Mouse (Mus musculus) limb, embryonic 14.5 days (tissue): ENCODE measurements around the gene Rnf144b. TPM values are rescaled to one million over a fixed set of nuclear protein-coding genes. Genes with fewer than 3 reads are reported as not detected.
A peak's percentile ranks its signal among the peaks of the same experiment; 100 is the strongest.

Experiments used
- ATAC-seq: fragments of 200-750 bp; cut with Nextera tagmentation; 2 replicates; pipeline ENCODE4 v1.8.0; 2017; ENCODE audit warnings: low read depth, moderate number of reproducible peaks, moderate TSS enrichment; ENCODE audit not compliant: low FRiP score
- DNase-seq: peaks from one replicate; pipeline ENCODE4 v3.0.0-alpha.2; 2015; ENCODE audit warnings: low spot score
- H3K27ac ChIP-seq: fragments of 300-500 bp; sonication (generic); replicated peaks from 2 replicates; pipeline ENCODE4 v1.5.1; 2014; ENCODE audit warnings: low read depth, mild to moderate bottlenecking, low read length, moderate library complexity, mixed read lengths
- H3K27me3 ChIP-seq: fragments of 300-500 bp; sonication (generic); 2 replicates; pipeline ENCODE4 v1.6.1; 2014; ENCODE audit warnings: low read length, mixed read lengths; ENCODE audit not compliant: control insufficient read depth, insufficient read depth
- H3K36me3 ChIP-seq: fragments of 300-500 bp; sonication (generic); 2 replicates; pipeline ENCODE4 v1.6.1; 2014; ENCODE audit warnings: mild to moderate bottlenecking, low read length, moderate library complexity, mixed read lengths; ENCODE audit not compliant: control insufficient read depth, insufficient read depth
- H3K4me1 ChIP-seq: fragments of 300-500 bp; sonication (generic); 2 replicates; pipeline ENCODE4 v1.6.1; 2014; ENCODE audit warnings: antibody characterized with exemption, low read length, mixed read lengths; ENCODE audit not compliant: control insufficient read depth, insufficient read depth
- H3K4me2 ChIP-seq: fragments of 300-500 bp; sonication (generic); replicated peaks from 2 replicates; pipeline ENCODE4 v1.6.1; 2014; ENCODE audit warnings: low read depth, mild to moderate bottlenecking, low read length, moderate library complexity; ENCODE audit not compliant: severe bottlenecking
- H3K4me3 ChIP-seq: fragments of 300-500 bp; sonication (generic); replicated peaks from 2 replicates; pipeline ENCODE4 v1.5.1; 2014; ENCODE audit warnings: low read length
- H3K9ac ChIP-seq: fragments of 300-500 bp; sonication (generic); 2 replicates; pipeline ENCODE4 v1.6.1; 2014; ENCODE audit warnings: mild to moderate bottlenecking, low read depth, low read length, moderate library complexity; ENCODE audit not compliant: severe bottlenecking
- H3K9me3 ChIP-seq: fragments of 300-500 bp; sonication (generic); 2 replicates; pipeline ENCODE4 v1.6.1; 2016; ENCODE audit warnings: low read length; ENCODE audit not compliant: control insufficient read depth
- POLR2A ChIP-seq: fragments of 200-500 bp; IDR thresholded peaks from 2 replicates; pipeline ENCODE4 v1.8.0; 2012; ENCODE audit warnings: inconsistent platforms, mild to moderate bottlenecking, moderate library complexity, borderline replicate concordance; ENCODE audit not compliant: insufficient read depth, insufficient read length; ENCODE audit errors: extremely low read depth
- WGBS: fragments of 180-500 bp; shearing (Covaris S2); extraction: QIAGEN DNeasy Blood & Tissue Kit; methylation state at CpG from one replicate; pipeline ENCODE4 v1.1.7; 2014; 5-methylcytosine and 5-hydroxymethylcytosine counted together
- polyA plus RNA-seq, 2 experiments: library from polyadenylated mRNA; depleted of rRNA in 1 of 2; stranded (reverse) in 1 of 2; unstranded in 1 of 2; fragments of >200 nt; fragmentation: Nextera tagmentation in 1 of 2; extraction: Ambion mirVana in 1 of 2; gene quantifications; 2 replicates each; pipeline versions ENCODE4 v1.2.1 to v1.2.3; 2012 to 2014

The Rnf144b gene
- polyA plus RNA-seq, 2 experiments = 5.8 to 5.9 TPM

DNA sequence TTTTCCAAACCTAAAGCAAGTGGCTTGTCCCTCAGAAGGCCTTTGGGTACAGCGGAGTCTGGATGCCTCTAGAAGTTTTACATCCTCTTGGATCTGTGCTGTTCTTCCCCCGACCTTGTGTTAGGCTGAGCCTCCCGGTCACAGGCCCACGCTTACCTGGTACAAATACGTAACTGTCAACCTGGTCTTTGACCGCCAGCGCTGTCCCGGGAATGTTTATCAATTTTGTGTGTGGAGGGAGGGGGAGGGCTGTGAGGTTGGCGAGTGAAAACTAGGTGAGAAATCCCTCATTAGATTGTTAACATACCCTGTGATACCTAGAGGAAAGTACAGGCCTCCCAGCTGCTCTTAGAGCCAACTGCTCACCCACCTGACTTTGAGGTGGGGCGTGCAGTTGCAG, 27.5 kb downstream of the Rnf144b start:
- H3K9me3 ChIP-seq = no peaks in the 10 kb centered on the region
- ATAC-seq = no peak
- H3K27me3 ChIP-seq = no peaks in the 10 kb centered on the region
- H3K27ac ChIP-seq = no peak overlapping the region
- H3K4me3 ChIP-seq = no peak overlapping the region
- no peak for TF ChIP-seq POLR2A
- H3K9ac ChIP-seq = no peak overlapping the region
- 0 out of 2 replicates have a peak, but pooled peaks cover 7% of the 10 kb centered on the region for H3K4me1 ChIP-seq
- no peak overlapping the region for H3K4me2 ChIP-seq
- no peaks in the 10 kb centered on the region for H3K36me3 ChIP-seq
- 87% methylated on average over 10 of the region's 10 CpGs for WGBS
- no peak for DNase-seq

GRCm38 (mm10) chr13:47151060-47151459, 28.6 kb downstream of the Rnf144b start:
- ATAC-seq (no peak), DNase-seq (no peak)
- Histone ChIP-seq H3K27ac (no peak overlapping the region), H3K4me3 (no peak overlapping the region), H3K9ac (no peak overlapping the region), H3K4me1 (0 out of 2 replicates have a peak, but pooled peaks cover 2% of the 10 kb centered on the region), H3K9me3 (no peaks in the 10 kb centered on the region), H3K27me3 (no peaks in the 10 kb centered on the region), H3K4me2 (no peak overlapping the region), H3K36me3 (no peaks in the 10 kb centered on the region)
- no peak for TF ChIP-seq POLR2A
- WGBS = 83% methylated on average over 14 of the region's 14 CpGs

DNA sequence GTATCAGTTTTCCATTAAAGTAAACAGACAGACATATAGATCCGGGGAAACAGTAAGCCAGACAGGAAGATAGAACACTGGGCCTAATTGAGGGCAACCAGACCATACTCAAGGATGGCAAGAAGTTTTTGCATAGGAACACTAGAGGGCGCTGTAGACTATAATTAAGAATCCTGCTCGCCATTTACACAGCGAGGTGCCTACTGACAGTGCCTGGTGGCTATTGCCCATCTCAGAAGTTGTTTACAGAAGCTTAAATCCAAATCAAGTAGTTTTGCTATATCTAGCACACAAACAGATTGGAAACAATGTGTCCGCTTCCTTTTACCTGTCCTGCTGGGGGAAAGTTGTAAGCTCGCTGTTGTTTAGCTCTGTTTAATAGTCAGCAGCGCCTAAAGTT, 29.9 kb downstream of the Rnf144b start:
- H3K27me3 ChIP-seq = no peaks in the 10 kb centered on the region
- no peak overlapping the region for H3K27ac ChIP-seq
- no peaks in the 10 kb centered on the region for H3K9me3 ChIP-seq
- no peak overlapping the region for H3K4me3 ChIP-seq
- TF ChIP-seq POLR2A = no peak
- no peak overlapping the region for H3K9ac ChIP-seq
- no peaks in the 10 kb centered on the region for H3K4me1 ChIP-seq
- H3K4me2 ChIP-seq = no peak overlapping the region
- no peak for ATAC-seq
- no peaks in the 10 kb centered on the region for H3K36me3 ChIP-seq
- WGBS = 33% methylated on average over 7 of the region's 7 CpGs
- peak; percentile 93 for DNase-seq

- Histone ChIP-seq H3K36me3 (no peaks in the 10 kb centered on the region), H3K4me2 (no peak overlapping the region), H3K27me3 (no peaks in the 10 kb centered on the region), H3K9ac (no peak overlapping the region), H3K4me3 (no peak overlapping the region), H3K4me1 (no peaks in the 10 kb centered on the region), H3K9me3 (no peaks in the 10 kb centered on the region), H3K27ac (no peak overlapping the region)
- TF ChIP-seq POLR2A = no peak
- DNase-seq = no peak
- no peak for ATAC-seq
- whole genome bisulfite sequencing = 29% methylated on average over 5 of the region's 5 CpGs
These were observed 30.8 kb downstream of the Rnf144b start for GRCm38 (mm10) chr13:47153206-47153605.

DNA sequence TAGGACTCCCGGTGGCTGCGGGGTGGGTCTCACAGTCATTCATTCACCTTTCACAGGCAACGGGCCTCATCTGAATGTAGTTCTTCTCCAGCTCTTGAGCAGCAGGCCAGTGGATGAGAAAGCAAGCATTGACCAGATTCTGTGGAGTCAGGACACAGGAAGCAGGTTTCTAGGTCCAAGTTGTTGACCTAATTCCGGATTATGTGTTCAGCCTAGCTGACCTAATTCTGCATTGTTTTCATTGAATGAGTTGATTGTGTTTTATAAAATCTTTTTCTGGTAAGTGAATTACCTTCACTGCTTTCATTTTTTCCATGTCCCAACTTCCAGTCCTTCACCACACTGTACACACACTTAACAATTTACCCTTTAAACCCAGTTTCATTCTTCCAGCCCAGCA, 32.4 kb downstream of the Rnf144b start:
- Histone ChIP-seq H3K9me3 (no peaks in the 10 kb centered on the region), H3K4me2 (no peak overlapping the region), H3K27ac (no peak overlapping the region), H3K27me3 (no peaks in the 10 kb centered on the region), H3K9ac (no peak overlapping the region), H3K36me3 (no peaks in the 10 kb centered on the region), H3K4me3 (no peak overlapping the region), H3K4me1 (no peaks in the 10 kb centered on the region)
- TF ChIP-seq POLR2A = no peak
- ATAC-seq = no peak
- DNase-seq = no peak
- WGBS = 63% methylated on average over 4 of the region's 4 CpGs

GRCm38 (mm10) chr13:47156841-47157240, 34.4 kb downstream of the Rnf144b start:
- DNase-seq = no peak
- Histone ChIP-seq H3K9ac (no peak overlapping the region), H3K4me3 (no peak overlapping the region), H3K27me3 (no peaks in the 10 kb centered on the region), H3K4me2 (no peak overlapping the region), H3K27ac (no peak overlapping the region), H3K36me3 (no peaks in the 10 kb centered on the region), H3K4me1 (no peaks in the 10 kb centered on the region), H3K9me3 (no peaks in the 10 kb centered on the region)
- WGBS = 42% methylated on average over 5 of the region's 5 CpGs
- ATAC-seq = no peak
- no peak for TF ChIP-seq POLR2A
